Mouse (Mus musculus) ovary, adult 10 weeks (tissue): Measurements from ENCODE around the gene Ispd. TPM values are rescaled to one million over a fixed set of nuclear protein-coding genes. Genes with fewer than 3 reads are reported as not detected.

Source experiments
- polyA plus RNA-seq: library from polyadenylated mRNA; stranded (reverse); fragments of 350-450 nt; fragmentation: Illumina TruSeq; extraction: RNeasy Lipid Tissue Mini Kit (QIAGEN cat#74804); gene quantifications from one replicate; pipeline ENCODE4 v1.2.3, GENCODE M21; 2014

Ispd gene
- 16.8 TPM for polyA plus RNA-seq

GRCm38 (mm10) chr12:36381441-36382340 is at the start of gene Ispd, which contains the start of gene D630036H23Rik:
Gene Ispd, plus strand, starts transcription at chr12:36381450.
Gene D630036H23Rik, minus strand, starts transcription at chr12:36382181.

Other genes starting within 250 kb of the Ispd start
- gene Ankmy2, start 224.3 kb upstream of the Ispd start, polyA plus RNA-seq = 65.5 TPM
- gene Bzw2, start 223.4 kb upstream of the Ispd start, polyA plus RNA-seq = 78.5 TPM
- gene Lrrc72, start 128.1 kb upstream of the Ispd start, polyA plus RNA-seq = not detected
- not detected for gene Sostdc1, start 67.3 kb upstream of the Ispd start, polyA plus RNA-seq
- 0.54 TPM for gene D630036H23Rik, start 731 bp downstream of the Ispd start, polyA plus RNA-seq